Mouse (Mus musculus) adipocyte (in vitro differentiated cells): ENCODE results near the gene Ifnl3.

ENCODE experiments used
- DNase-seq: peaks from one replicate; pipeline ENCODE4 v3.0.0-alpha.2; 2016; ENCODE audit warnings: low spot score

Gene Ifnl3

GRCm38 (mm10) chr7:28546649-28547048 lies 24.0 kb downstream of the Ifnl3 start:
- no peak for DNase-seq

GRCm38 (mm10) chr7:28547154-28547553 lies 24.5 kb downstream of the Ifnl3 start, which contains the start of gene Nccrp1:
Gene Nccrp1 (minus strand): TSS chr7:28547254.
- DNase-seq, result no peak

- no peak for DNase-seq
Measured at GRCm38 (mm10) chr7:28547628-28548027, 25.0 kb downstream of the Ifnl3 start.

GRCm38 (mm10) chr7:28553076-28553475 lies 30.4 kb downstream of the Ifnl3 start:
- no peak for DNase-seq

- DNase-seq, result no peak
Measured at GRCm38 (mm10) chr7:28555939-28556535, 33.4 kb downstream of the Ifnl3 start.

GRCm38 (mm10) chr7:28557069-28557468 lies 34.4 kb downstream of the Ifnl3 start:
- DNase-seq, result no peak

GRCm38 (mm10) chr7:28557708-28558107 lies 35.1 kb downstream of the Ifnl3 start:
- DNase-seq, result no peak

- DNase-seq, result peak; percentile 82
Measured at GRCm38 (mm10) chr7:28558486-28558885, 35.9 kb downstream of the Ifnl3 start.

GRCm38 (mm10) chr7:28560856-28561255 lies 38.2 kb downstream of the Ifnl3 start:
- no peak for DNase-seq

- no peak for DNase-seq
Measured at GRCm38 (mm10) chr7:28561967-28562366, 39.3 kb downstream of the Ifnl3 start.

GRCm38 (mm10) chr7:28562371-28562770 lies 39.7 kb downstream of the Ifnl3 start:
- no peak for DNase-seq

- no peak for DNase-seq
Measured at GRCm38 (mm10) chr7:28562951-28563350, 40.3 kb downstream of the Ifnl3 start.

GRCm38 (mm10) chr7:28565407-28565806 lies 42.8 kb downstream of the Ifnl3 start:
- no peak for DNase-seq

GRCm38 (mm10) chr7:28567539-28567938 lies 44.9 kb downstream of the Ifnl3 start:
- no peak for DNase-seq

- peak; percentile 65 for DNase-seq
Measured at GRCm38 (mm10) chr7:28568253-28568652, 45.6 kb downstream of the Ifnl3 start.

- peak; percentile 9 for DNase-seq
Measured at GRCm38 (mm10) chr7:28570291-28570981, 47.8 kb downstream of the Ifnl3 start.

GRCm38 (mm10) chr7:28570982-28571682 lies 48.5 kb downstream of the Ifnl3 start:
- DNase-seq, result peak; percentile 39

- DNase-seq, result no peak
Measured at GRCm38 (mm10) chr7:28572689-28573088, 50.1 kb downstream of the Ifnl3 start.

- DNase-seq, result no peak
Measured at GRCm38 (mm10) chr7:28573236-28573635, 50.6 kb downstream of the Ifnl3 start.
